Mouse (Mus musculus) CH12.LX (cell line): ENCODE results near the gene Ank2. TPM values are rescaled to one million over a fixed set of nuclear protein-coding genes. Genes with fewer than 3 reads are reported as not detected.

ENCODE experiments used
- DNase-seq: peaks from one replicate; pipeline ENCODE4 v3.0.0-alpha.2; 2013; ENCODE audit errors: extremely low read depth
- H3K27ac ChIP-seq: 2 replicates; pipeline ENCODE4 v1.5.1; 2012; ENCODE audit warnings: low read depth, mild to moderate bottlenecking, control low read depth, moderate library complexity; ENCODE audit not compliant: insufficient read depth
- H3K27me3 ChIP-seq: replicated peaks from 2 replicates; pipeline ENCODE3; 2012; ENCODE audit warnings: inconsistent platforms
- H3K36me3 ChIP-seq, 2 experiments: replicated peaks in 1 of 2; 2 replicates each; pipeline versions ENCODE3 to v1.6.1; 2012; ENCODE audit warnings: inconsistent platforms in 1 of 2, low read length in 1 of 2, mild to moderate bottlenecking in 1 of 2, mixed read lengths in 1 of 2, moderate library complexity in 1 of 2; ENCODE audit not compliant: control insufficient read depth in 1 of 2, insufficient read depth in 1 of 2
- H3K4me1 ChIP-seq, 2 experiments: 2 replicates each; pipeline ENCODE4 v1.6.1; 2012; ENCODE audit warnings: inconsistent platforms in 1 of 2, moderate library complexity in 1 of 2; ENCODE audit not compliant: insufficient read depth in 2 of 2, control insufficient read depth in 1 of 2
- H3K4me2 ChIP-seq: 2 replicates; pipeline ENCODE4 v1.6.1; 2012; ENCODE audit warnings: low read depth, mild to moderate bottlenecking, control low read depth; ENCODE audit not compliant: poor library complexity, insufficient read depth, severe bottlenecking
- H3K4me3 ChIP-seq, 3 experiments: fragments of 150-350 bp in 1 of 3; sonication (generic) in 1 of 3; replicated peaks in 1 of 3; 2 replicates each; pipeline versions ENCODE3 to v1.5.1; 2011 to 2012; ENCODE audit warnings: low read depth in 2 of 3, low read length in 2 of 3, mild to moderate bottlenecking in 2 of 3, moderate library complexity in 2 of 3, control low read depth in 1 of 3, improper control_type of control experiment in 1 of 3, inconsistent platforms in 1 of 3, mixed read lengths in 1 of 3; ENCODE audit not compliant: poor library complexity in 1 of 3
- H3K79me2 ChIP-seq: replicated peaks from 2 replicates; pipeline ENCODE4 v1.6.1; 2012; ENCODE audit warnings: mild to moderate bottlenecking, moderate library complexity; ENCODE audit not compliant: control insufficient read depth, poor library complexity, insufficient read depth, severe bottlenecking; ENCODE audit errors: extremely low read depth
- H3K9ac ChIP-seq: 2 replicates; pipeline ENCODE4 v1.6.1; 2012; ENCODE audit warnings: low read depth, mild to moderate bottlenecking, control low read depth, moderate library complexity; ENCODE audit not compliant: insufficient read depth
- H3K9me3 ChIP-seq: replicated peaks from 2 replicates; pipeline ENCODE3; 2012; ENCODE audit warnings: low read length, inconsistent platforms, mixed read lengths
- CHD1 ChIP-seq: IDR thresholded peaks from 2 replicates; pipeline ENCODE4 v1.6.1; 2012; ENCODE audit warnings: low read depth, low read length, improper control_type of control experiment, inconsistent platforms
- CTCF ChIP-seq, 2 experiments: IDR thresholded peaks in 1 of 2; conservative IDR thresholded peaks in 1 of 2; 2 replicates each; pipeline ENCODE4 v1.5.1; 2011 to 2012; ENCODE audit warnings: low read depth in 2 of 2, low read length in 2 of 2, improper control_type of control experiment in 1 of 2, inconsistent platforms in 1 of 2, mild to moderate bottlenecking in 1 of 2, moderate library complexity in 1 of 2
- ELF1 ChIP-seq: IDR thresholded peaks from 2 replicates; pipeline ENCODE4 v1.6.1; 2014; ENCODE audit warnings: low read depth, mild to moderate bottlenecking, inconsistent platforms, low read length, improper control_type of control experiment
- ETS1 ChIP-seq: conservative IDR thresholded peaks from 2 replicates; pipeline ENCODE4 v1.6.1; 2012; ENCODE audit warnings: low read depth, mild to moderate bottlenecking, inconsistent platforms, low read length, improper control_type of control experiment, moderate library complexity
- HCFC1 ChIP-seq: IDR thresholded peaks from 2 replicates; pipeline ENCODE4 v1.6.1; 2012; ENCODE audit warnings: low read depth, mild to moderate bottlenecking, inconsistent platforms, low read length, improper control_type of control experiment
- IRF4 ChIP-seq: IDR thresholded peaks from 2 replicates; pipeline ENCODE4 v1.6.1; 2014; ENCODE audit warnings: low read depth, mild to moderate bottlenecking, inconsistent platforms, low read length, improper control_type of control experiment
- JUN ChIP-seq: IDR thresholded peaks from 2 replicates; pipeline ENCODE4 v1.6.1; 2011; ENCODE audit warnings: low read depth, mild to moderate bottlenecking, low read length, improper control_type of control experiment, moderate library complexity; ENCODE audit not compliant: insufficient read depth
- KAT2A ChIP-seq: IDR thresholded peaks from 2 replicates; pipeline ENCODE4 v1.6.1; 2012; ENCODE audit warnings: low read length, improper control_type of control experiment, inconsistent platforms; ENCODE audit not compliant: insufficient replicate concordance
- MAFK ChIP-seq: IDR thresholded peaks from 2 replicates; pipeline ENCODE4 v1.6.1; 2011; ENCODE audit warnings: low read length, improper control_type of control experiment; ENCODE audit not compliant: insufficient replicate concordance
- MXI1 ChIP-seq: IDR thresholded peaks from 2 replicates; pipeline ENCODE4 v1.6.1; 2011; ENCODE audit warnings: mild to moderate bottlenecking, low read depth, low read length, improper control_type of control experiment
- NRF1 ChIP-seq: IDR thresholded peaks from 2 replicates; pipeline ENCODE4 v1.6.1; 2014; ENCODE audit warnings: low read depth, mild to moderate bottlenecking, inconsistent platforms, low read length, improper control_type of control experiment, moderate library complexity
- POLR2AphosphoS2 ChIP-seq: IDR thresholded peaks from 2 replicates; pipeline ENCODE4 v1.6.1; 2011; ENCODE audit warnings: low read depth, low read length, improper control_type of control experiment
- RAD21 ChIP-seq: IDR thresholded peaks from 2 replicates; pipeline ENCODE4 v1.6.1; 2011; ENCODE audit warnings: low read depth, mild to moderate bottlenecking, low read length, improper control_type of control experiment, moderate library complexity
- SMC3 ChIP-seq: IDR thresholded peaks from 2 replicates; pipeline ENCODE4 v1.6.1; 2011; ENCODE audit warnings: low read depth, low read length, improper control_type of control experiment
- TBP ChIP-seq: conservative IDR thresholded peaks from 2 replicates; pipeline ENCODE4 v1.6.1; 2011; ENCODE audit warnings: low read depth, low read length, improper control_type of control experiment
- TCF12 ChIP-seq: IDR thresholded peaks from 2 replicates; pipeline ENCODE4 v1.6.1; 2014; ENCODE audit warnings: low read depth, mild to moderate bottlenecking, inconsistent platforms, low read length, improper control_type of control experiment
- UBTF ChIP-seq: IDR thresholded peaks from 2 replicates; pipeline ENCODE4 v1.6.1; 2012; ENCODE audit warnings: low read depth, mild to moderate bottlenecking, inconsistent platforms, low read length, improper control_type of control experiment, moderate library complexity
- USF2 ChIP-seq: conservative IDR thresholded peaks from 2 replicates; pipeline ENCODE4 v1.6.1; 2011; ENCODE audit warnings: low read depth, low read length, improper control_type of control experiment
- ZKSCAN1 ChIP-seq: IDR thresholded peaks from 2 replicates; pipeline ENCODE4 v1.6.1; 2012; ENCODE audit warnings: low read depth, inconsistent platforms, low read length, improper control_type of control experiment, borderline replicate concordance
- dilution Hi-C: fragments of 300-500 bp; cut with MboI; formaldehyde crosslinking; loops from 2 replicates; pipeline ENCODE4 v1.14.3; 2020; ENCODE audit warnings: low sequenced_read_pairs; ENCODE audit not compliant: extremely low pct_unique_long_range_greater_than_20kb, extremely low pct_ligation_motif_present
- in situ Hi-C: fragments of 300-500 bp; cut with MboI; formaldehyde crosslinking; loops from 3 replicates; pipeline ENCODE4 v1.14.3; 2019; ENCODE audit warnings: low sequenced_read_pairs, low pct_ligation_motif_present, low pct_unique_long_range_greater_than_20kb, mixed read lengths
- polyA plus RNA-seq: library from polyadenylated mRNA; unstranded; fragments of >175 nt; gene quantifications from 2 replicates; pipeline ENCODE4 v1.2.1, GENCODE M21; 2012; ENCODE audit warnings: low read depth; ENCODE audit not compliant: insufficient read length
- total RNA-seq, 2 experiments: library from RNA; depleted of rRNA; stranded (reverse); fragments of 300-350 nt in 1 of 2; fragments of >200 nt in 1 of 2; gene quantifications; 2 replicates each; pipeline ENCODE4 v1.2.3; 2012 to 2014

Gene Ank2
- total and polyA plus RNA-seq, 3 experiments: 3.9 to 20.9 (median 12.2) TPM

DNA sequence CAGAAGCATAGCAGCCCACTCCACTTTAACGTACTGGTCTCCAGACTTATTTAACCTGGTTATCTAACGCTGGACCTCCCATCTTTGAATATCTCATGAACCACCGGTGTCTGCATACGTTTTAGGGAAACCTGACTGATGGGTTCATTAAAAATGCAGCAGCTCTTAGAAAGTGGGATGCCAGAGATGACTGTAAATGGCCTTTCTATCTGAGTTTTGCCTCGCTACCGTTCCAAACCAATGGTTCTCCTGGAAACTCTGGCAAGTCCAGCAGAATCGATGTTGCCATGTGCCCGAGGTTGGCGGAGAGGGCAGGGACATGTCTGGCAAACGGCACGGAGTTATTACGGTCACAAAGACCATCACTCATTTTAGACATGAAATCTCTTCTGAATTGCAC lies 226.3 kb downstream of the Ank2 start (continued):
- TF ChIP-seq ETS1 (peak; percentile 20; the same call in 1 of the 2 replicates), USF2 (no peak), ZKSCAN1 (no peak), POLR2AphosphoS2 (no peak), NRF1 (no peak), UBTF (no peak), JUN (peak; percentile 12; the same call in 1 of the 2 replicates), TBP (no peak), SMC3 (no peak), KAT2A (no peak), MAFK (no peak), IRF4 (peak; percentile 86)

DNA sequence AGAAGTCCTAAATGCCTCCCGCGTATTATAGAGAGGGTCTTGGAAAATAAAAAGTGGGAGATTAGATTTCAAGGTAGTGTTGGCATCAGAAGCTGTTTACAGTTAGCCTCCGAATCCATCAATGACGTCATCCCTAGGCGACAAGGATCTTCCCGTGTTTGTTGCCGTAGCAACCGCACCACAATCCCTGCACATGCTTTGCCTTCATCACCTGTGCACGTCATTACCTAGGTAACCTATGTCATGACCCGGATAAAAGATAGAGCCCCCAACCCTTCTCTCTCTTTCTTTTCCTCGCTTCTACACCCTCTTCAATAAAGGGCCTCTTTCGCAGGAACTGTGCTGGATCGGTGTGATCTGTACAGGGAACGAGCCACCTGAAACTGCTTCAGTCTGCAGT lies 229.5 kb downstream of the Ank2 start:
- Histone ChIP-seq H3K4me1 (peaks cover 6 to 10% of the 10 kb centered on the region in 2 experiments), H3K36me3 (no peaks in the 10 kb centered on the region), H3K9me3 (no peaks in the 10 kb centered on the region), H3K4me2 (no peak overlapping the region), H3K9ac (no peak overlapping the region), H3K27me3 (no peaks in the 10 kb centered on the region), H3K79me2 (no peaks in the 10 kb centered on the region), H3K4me3 (no peak overlapping the region), H3K27ac (no peak overlapping the region)
- no peak for TF ChIP-seq CHD1
- TF ChIP-seq SMC3: no peak
- no peak for TF ChIP-seq ELF1
- TF ChIP-seq RAD21: no peak
- TF ChIP-seq MXI1: no peak
- TF ChIP-seq TCF12: no peak
- no peak for TF ChIP-seq KAT2A
- no peak for TF ChIP-seq MAFK
- TF ChIP-seq POLR2AphosphoS2: no peak
- no peak for TF ChIP-seq CTCF (conservative IDR thresholded peaks at IDR 0.05 in 1 of 2, IDR thresholded peaks at IDR 0.05 in 1 of 2; ENCODE audit: low read depth in 2 of 2, low read length in 2 of 2)
- no peak for TF ChIP-seq ZKSCAN1
- no peak for TF ChIP-seq ETS1
- TF ChIP-seq USF2: no peak
- no peak for TF ChIP-seq HCFC1
- dilution Hi-C loops: no loop called here
- no peak for DNase-seq
- in situ Hi-C loops: no loop called here
